Comparison of ENCODE assay signal across 27 mouse cellular contexts in genomic region chr11:54949717-54950116, GRCm38 (mm10).
"Had no signal": no experiment of that assay in that cellular context is flagged by ENCODE, and none has a peak within 500 bp of the region (broad histone marks: within the 10 kb centered on the region; RNA-seq: fewer than 3 reads in every experiment).

No protein-coding gene starts in this region.

- H3K4me2 ChIP-seq: embryonic facial prominence, embryonic 12.5 days; embryonic facial prominence, embryonic 13.5 days; embryonic facial prominence, embryonic 15.5 days; forebrain, embryonic 12.5 days; forebrain, embryonic 13.5 days; forebrain, embryonic 15.5 days had no signal

- H3K36me3 ChIP-seq: embryonic facial prominence, embryonic 10.5 days; embryonic facial prominence, embryonic 12.5 days; embryonic facial prominence, embryonic 15.5 days; forebrain, embryonic 10.5 days; forebrain, embryonic 12.5 days; forebrain, embryonic 15.5 days had no signal

- H3K27ac ChIP-seq: embryonic facial prominence, embryonic 10.5 days; embryonic facial prominence, embryonic 12.5 days; embryonic facial prominence, embryonic 13.5 days; embryonic facial prominence, embryonic 15.5 days; forebrain, embryonic 10.5 days; forebrain, embryonic 12.5 days; forebrain, embryonic 13.5 days; forebrain, embryonic 15.5 days; gastrocnemius, adult 2 months; heart, adult 2 months had no signal

- H3K27me3 ChIP-seq: embryonic facial prominence, embryonic 12.5 days; embryonic facial prominence, embryonic 13.5 days; embryonic facial prominence, embryonic 15.5 days; forebrain, embryonic 12.5 days; forebrain, embryonic 13.5 days; forebrain, embryonic 15.5 days had no signal

- H3K9ac ChIP-seq: embryonic facial prominence, embryonic 12.5 days; embryonic facial prominence, embryonic 13.5 days; embryonic facial prominence, embryonic 15.5 days; forebrain, embryonic 12.5 days; forebrain, embryonic 13.5 days; forebrain, embryonic 15.5 days; forebrain, postnatal 0 days had no signal

- DNase-seq: cerebellum, adult 9-10 months; cerebellum, adult 9-11 months; cerebellum, postnatal 10 days; cerebellum, postnatal 14 days; cerebellum, postnatal 25 days; cerebellum, postnatal 36 days; embryo, embryonic 11 days; forebrain, postnatal 0 days; gastrocnemius, adult 2 months; gastrocnemius, postnatal 10 days; gastrocnemius, postnatal 14 days; gastrocnemius, postnatal 25 days; gastrocnemius, postnatal 36 days; heart, adult 11 months; heart, adult 18-20 months; heart, adult 2 months had no signal

- ATAC-seq: forebrain, embryonic 13.5 days; forebrain, embryonic 14.5 days; forebrain, embryonic 15.5 days; forebrain, embryonic 16.5 days; forebrain, postnatal 0 days had no signal

- H3K9me3 ChIP-seq: embryonic facial prominence, embryonic 10.5 days; embryonic facial prominence, embryonic 12.5 days; embryonic facial prominence, embryonic 13.5 days; embryonic facial prominence, embryonic 15.5 days; forebrain, embryonic 10.5 days; forebrain, embryonic 12.5 days; forebrain, embryonic 13.5 days; forebrain, embryonic 15.5 days had no signal

- H3K4me3 ChIP-seq: embryonic facial prominence, embryonic 10.5 days; embryonic facial prominence, embryonic 12.5 days; embryonic facial prominence, embryonic 13.5 days; embryonic facial prominence, embryonic 15.5 days; erythroblast, embryonic 14.5 days; forebrain, embryonic 10.5 days; forebrain, embryonic 12.5 days; forebrain, embryonic 13.5 days; forebrain, embryonic 15.5 days; gastrocnemius, adult 2 months; heart, adult 2 months had no signal
